Mouse (Mus musculus): Measurements from ENCODE around the gene Ipo8. TPM values are rescaled to one million over a fixed set of nuclear protein-coding genes. Genes with fewer than 3 reads are reported as not detected.

The Ipo8 gene
- 9.5 and 10.5 TPM in 2 replicates for polyA plus RNA-seq (2015; fragmentation: Nextera tagmentation; extraction: Ambion mirVana)

DNA sequence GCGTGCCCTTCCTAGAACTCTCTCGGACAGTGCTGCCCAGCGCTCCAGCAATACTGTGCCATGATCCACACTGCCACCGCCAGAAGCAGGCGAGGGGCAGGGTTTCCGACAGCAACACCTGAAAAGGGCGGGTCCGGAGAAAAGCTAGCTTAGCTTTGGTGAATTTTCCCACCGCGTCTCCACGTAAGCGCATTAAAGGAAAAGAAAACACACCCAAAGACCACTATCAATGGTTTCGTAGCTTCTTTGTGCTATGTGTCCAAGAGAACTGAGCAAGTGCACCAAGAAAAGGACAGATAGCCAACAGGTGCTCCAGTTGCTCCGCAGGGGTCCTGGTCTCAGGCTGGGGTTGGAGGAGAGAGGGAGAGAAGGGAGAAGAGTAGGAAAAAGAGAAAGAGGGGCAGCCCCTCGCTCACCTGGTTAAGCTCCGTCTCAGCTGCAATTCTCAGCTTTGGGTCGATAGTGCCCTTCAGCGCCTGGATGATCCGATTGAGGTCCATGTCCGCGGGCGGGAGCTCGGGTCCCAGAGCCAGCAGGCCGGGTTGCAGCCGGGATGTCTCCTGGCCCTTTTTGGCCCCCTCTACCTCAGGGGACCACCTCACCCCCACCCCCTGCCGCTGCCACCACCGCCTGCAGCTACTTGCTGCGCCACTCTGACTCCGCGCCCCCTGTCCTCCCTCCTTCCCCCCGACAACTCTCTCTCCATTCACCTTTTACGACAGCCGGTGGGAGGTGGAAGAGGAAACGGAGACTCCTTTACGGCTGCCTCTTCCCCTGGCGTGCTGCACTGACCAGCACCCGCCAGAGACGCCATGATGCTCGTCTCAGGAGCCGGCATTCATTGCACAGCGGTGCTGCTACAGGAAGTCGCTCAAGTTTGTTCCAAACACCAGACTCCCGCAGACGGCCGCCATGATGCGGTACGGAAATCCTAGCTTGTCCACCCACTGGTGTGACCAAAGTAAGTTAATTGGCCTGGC is at the start of gene Ipo8:
Ipo8 (minus strand) TSS at position 720 of the 980 bp plus-strand sequence.
- TF ChIP-seq CTCF (IDR thresholded peaks at IDR 0.05; ENCODE audit: low read depth): peak; percentile 32; the same call in 1 of the 2 replicates
- TF ChIP-seq EP300 (optimal IDR thresholded peaks at IDR 0.05): peak; percentile 17
- peak; percentile 92 for DNase-seq (ENCODE audit: low spot score)
- H3K4me3 ChIP-seq (ENCODE audit: low read depth, low read length): peak within 1 kb of the TSS; percentile 87
- peak within 1 kb of the TSS; percentile 75 for H3K9ac ChIP-seq (ENCODE audit: low read length)
- H3K27ac ChIP-seq (replicated peaks): peak within 1 kb of the TSS; percentile 74; the same call in 1 of the 2 replicates
- H3K4me1 ChIP-seq (replicated peaks; ENCODE audit: control insufficient read depth, insufficient read depth): no peaks in the 10 kb centered on the region
- ATAC-seq (ENCODE audit: low FRiP score, low TSS enrichment): peak; percentile 99
- no peaks in the 10 kb centered on the region for H3K27me3 ChIP-seq (ENCODE audit: control insufficient read depth, insufficient read depth, low read length)
- peak within 1 kb of the TSS; percentile 79 for H3K4me2 ChIP-seq (replicated peaks; ENCODE audit: low read depth)
- 1% methylated on average over 47 of the region's 47 CpGs for WGBS
- H3K36me3 ChIP-seq (ENCODE audit: control insufficient read depth, insufficient read depth, low read length): no peaks in the 10 kb centered on the region
- no peaks in the 10 kb centered on the region for H3K9me3 ChIP-seq (ENCODE audit: control insufficient read depth, low read length)

DNA sequence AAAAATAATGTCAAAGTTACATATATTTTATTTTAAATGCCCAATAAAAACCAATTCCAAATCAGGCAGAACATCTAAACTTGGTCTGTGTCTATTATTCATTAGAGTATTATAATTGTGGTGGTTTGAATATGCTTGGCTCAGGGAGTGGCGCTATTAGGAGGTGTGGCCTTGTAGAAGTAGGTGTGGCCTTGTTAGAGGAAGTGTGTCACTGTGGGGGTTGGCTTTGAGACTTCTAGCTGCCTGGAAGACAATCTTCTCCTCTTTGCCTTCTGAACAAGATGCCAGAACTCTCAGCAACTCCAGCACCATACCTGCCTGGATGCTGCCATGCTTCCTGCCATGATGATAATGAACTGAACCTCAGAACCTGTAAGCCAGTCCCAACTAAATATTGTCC is 42.6 kb upstream of the Ipo8 start:
- Histone ChIP-seq H3K9me3 (ENCODE audit: control insufficient read depth, low read length) (no peaks in the 10 kb centered on the region), H3K9ac (ENCODE audit: low read length) (no peak overlapping the region), H3K4me1 (replicated peaks; ENCODE audit: control insufficient read depth, insufficient read depth) (no peaks in the 10 kb centered on the region), H3K36me3 (ENCODE audit: control insufficient read depth, insufficient read depth, low read length) (no peaks in the 10 kb centered on the region), H3K27me3 (ENCODE audit: control insufficient read depth, insufficient read depth, low read length) (no peaks in the 10 kb centered on the region), H3K4me2 (replicated peaks; ENCODE audit: low read depth) (no peak overlapping the region), H3K4me3 (ENCODE audit: low read depth, low read length) (no peak overlapping the region), H3K27ac (replicated peaks) (no peak overlapping the region)
- ATAC-seq (ENCODE audit: low FRiP score, low TSS enrichment): no peak
- 90% methylated on average over 1 of the region's 1 CpGs for WGBS
- TF ChIP-seq EP300 (optimal IDR thresholded peaks at IDR 0.05): no peak
- no peak for TF ChIP-seq CTCF (IDR thresholded peaks at IDR 0.05; ENCODE audit: low read depth)
- no peak for DNase-seq (ENCODE audit: low spot score)

DNA sequence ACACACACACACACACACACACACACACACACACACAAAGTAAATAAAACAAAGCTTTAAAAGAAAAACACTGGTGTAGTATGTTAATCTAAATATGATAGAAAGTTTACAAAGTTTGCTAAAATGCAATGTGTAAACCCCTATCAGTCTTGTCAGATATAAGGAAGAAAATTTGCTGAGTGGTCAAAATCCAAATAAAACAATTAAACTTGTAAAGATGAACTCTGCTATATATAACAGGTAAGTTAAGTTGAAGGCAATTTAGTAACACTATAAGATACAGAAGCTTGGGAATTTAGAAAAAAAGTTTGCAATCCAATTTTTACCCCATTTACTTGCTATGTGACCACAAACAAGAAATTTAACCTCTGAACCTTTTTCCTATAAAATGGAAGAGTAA is 14.4 kb upstream of the Ipo8 start:
- no peak for DNase-seq (ENCODE audit: low spot score)
- H3K4me1 ChIP-seq (replicated peaks; ENCODE audit: control insufficient read depth, insufficient read depth): no peaks in the 10 kb centered on the region
- no peak for TF ChIP-seq CTCF (IDR thresholded peaks at IDR 0.05; ENCODE audit: low read depth)
- no peak for TF ChIP-seq EP300 (optimal IDR thresholded peaks at IDR 0.05)
- no peaks in the 10 kb centered on the region for H3K9me3 ChIP-seq (ENCODE audit: control insufficient read depth, low read length)
- no peak overlapping the region for H3K27ac ChIP-seq (replicated peaks)
- H3K36me3 ChIP-seq (ENCODE audit: control insufficient read depth, insufficient read depth, low read length): no peaks in the 10 kb centered on the region
- no peak overlapping the region for H3K4me3 ChIP-seq (ENCODE audit: low read depth, low read length)
- H3K4me2 ChIP-seq (replicated peaks; ENCODE audit: low read depth): no peak overlapping the region
- no peaks in the 10 kb centered on the region for H3K27me3 ChIP-seq (ENCODE audit: control insufficient read depth, insufficient read depth, low read length)
- ATAC-seq (ENCODE audit: low FRiP score, low TSS enrichment): no peak
- H3K9ac ChIP-seq (ENCODE audit: low read length): no peak overlapping the region

DNA sequence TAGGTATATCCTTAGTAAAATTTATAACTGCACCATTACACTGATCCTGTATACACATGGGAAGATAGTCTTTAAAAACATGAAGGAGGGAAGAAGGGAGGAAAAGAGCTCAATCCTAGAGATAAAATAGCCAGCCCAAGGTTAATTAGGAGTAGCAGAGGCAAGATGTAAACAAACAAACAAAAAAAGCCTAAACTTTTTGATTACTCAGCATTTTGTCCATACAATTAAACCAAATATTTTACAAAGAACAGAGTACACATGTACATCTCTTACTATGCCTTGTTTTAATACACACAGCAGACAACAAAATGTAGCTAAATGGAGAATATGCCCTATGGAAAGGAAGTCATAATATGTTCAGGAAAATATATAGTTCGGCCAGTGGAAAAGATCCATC is 10.5 kb upstream of the Ipo8 start:
- Histone ChIP-seq H3K9me3 (ENCODE audit: control insufficient read depth, low read length) (no peaks in the 10 kb centered on the region), H3K36me3 (ENCODE audit: control insufficient read depth, insufficient read depth, low read length) (no peaks in the 10 kb centered on the region), H3K4me1 (replicated peaks; ENCODE audit: control insufficient read depth, insufficient read depth) (no peaks in the 10 kb centered on the region), H3K4me3 (ENCODE audit: low read depth, low read length) (no peak overlapping the region), H3K27ac (replicated peaks) (no peak overlapping the region), H3K27me3 (ENCODE audit: control insufficient read depth, insufficient read depth, low read length) (no peaks in the 10 kb centered on the region), H3K4me2 (replicated peaks; ENCODE audit: low read depth) (no peak overlapping the region), H3K9ac (ENCODE audit: low read length) (no peak overlapping the region)
- DNase-seq (ENCODE audit: low spot score) (no peak), ATAC-seq (ENCODE audit: low FRiP score, low TSS enrichment) (no peak)
- no peak for TF ChIP-seq CTCF (IDR thresholded peaks at IDR 0.05; ENCODE audit: low read depth)
- TF ChIP-seq EP300 (optimal IDR thresholded peaks at IDR 0.05): no peak
- 89% methylated on average over 1 of the region's 1 CpGs for WGBS

DNA sequence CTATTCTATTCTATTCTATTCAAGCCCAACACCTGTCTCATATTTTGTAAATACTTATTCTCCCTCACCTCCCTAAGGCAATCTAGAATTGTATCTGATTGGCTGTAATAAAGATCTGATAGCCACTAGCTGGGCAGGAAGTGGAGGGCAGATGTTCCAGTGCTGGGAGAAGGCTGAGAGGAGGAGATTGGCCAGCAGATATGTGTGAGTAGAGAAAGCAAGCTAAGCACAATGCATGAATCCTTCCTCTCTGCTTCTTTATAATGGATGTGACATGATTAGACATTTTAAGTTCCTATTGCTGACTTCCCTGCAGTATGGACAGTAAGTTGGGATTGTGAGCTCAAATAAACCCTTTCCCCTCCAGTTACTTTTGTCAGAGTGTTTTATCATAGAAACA is 7.2 kb upstream of the Ipo8 start:
- ATAC-seq (ENCODE audit: low FRiP score, low TSS enrichment) (no peak), DNase-seq (ENCODE audit: low spot score) (no peak)
- Histone ChIP-seq H3K27ac (replicated peaks) (no peak overlapping the region), H3K9me3 (ENCODE audit: control insufficient read depth, low read length) (no peaks in the 10 kb centered on the region), H3K36me3 (ENCODE audit: control insufficient read depth, insufficient read depth, low read length) (no peaks in the 10 kb centered on the region), H3K9ac (ENCODE audit: low read length) (no peak overlapping the region), H3K27me3 (ENCODE audit: control insufficient read depth, insufficient read depth, low read length) (no peaks in the 10 kb centered on the region), H3K4me3 (ENCODE audit: low read depth, low read length) (no peak overlapping the region), H3K4me1 (replicated peaks; ENCODE audit: control insufficient read depth, insufficient read depth) (no peaks in the 10 kb centered on the region), H3K4me2 (replicated peaks; ENCODE audit: low read depth) (no peak overlapping the region)
- TF ChIP-seq EP300 (optimal IDR thresholded peaks at IDR 0.05): no peak
- TF ChIP-seq CTCF (IDR thresholded peaks at IDR 0.05; ENCODE audit: low read depth): no peak

DNA sequence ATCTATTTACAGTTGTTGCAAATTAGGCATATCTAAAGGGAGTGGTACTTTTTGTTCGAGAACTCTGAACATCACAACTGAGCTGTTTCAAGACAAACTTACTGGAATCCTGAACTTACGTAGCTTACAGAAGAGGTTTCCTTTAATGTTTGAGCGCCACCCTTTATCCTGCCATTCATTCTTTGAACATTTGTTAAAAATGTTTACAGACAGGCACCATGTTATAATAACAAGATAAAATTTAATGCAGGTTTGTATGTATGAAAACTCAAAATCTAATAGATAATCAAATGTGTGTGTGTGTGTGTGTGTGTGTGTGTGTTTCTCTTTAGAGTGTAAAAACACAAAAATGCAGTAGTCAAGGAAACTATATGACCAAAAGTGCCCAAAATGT is 458 bp upstream of the Ipo8 start:
- Histone ChIP-seq H3K27me3 (ENCODE audit: control insufficient read depth, insufficient read depth, low read length) (no peaks in the 10 kb centered on the region), H3K9ac (ENCODE audit: low read length) (peak overlapping the region; percentile 75; the same call in 1 of the 2 replicates), H3K4me3 (ENCODE audit: low read depth, low read length) (peak overlapping the region; percentile 87), H3K4me1 (replicated peaks; ENCODE audit: control insufficient read depth, insufficient read depth) (no peaks in the 10 kb centered on the region), H3K4me2 (replicated peaks; ENCODE audit: low read depth) (peak overlapping the region; percentile 79), H3K27ac (replicated peaks) (no peak overlapping the region), H3K9me3 (ENCODE audit: control insufficient read depth, low read length) (no peaks in the 10 kb centered on the region), H3K36me3 (ENCODE audit: control insufficient read depth, insufficient read depth, low read length) (no peaks in the 10 kb centered on the region)
- TF ChIP-seq EP300 (optimal IDR thresholded peaks at IDR 0.05) (peak; percentile 2), CTCF (IDR thresholded peaks at IDR 0.05; ENCODE audit: low read depth) (no peak)
- 24% methylated on average over 3 of the region's 3 CpGs for WGBS
- no peak for ATAC-seq (ENCODE audit: low FRiP score, low TSS enrichment)
- no peak for DNase-seq (ENCODE audit: low spot score)

All from stomach, postnatal 0 days (tissue).